Mouse (Mus musculus) ES-E14 (cell line): ENCODE measurements at regions not wholly inside any gene's neighbourhood (a gene's known extent, or its start where the extent isn't known, plus 50 kb on each side); places are given as distances from the start of the nearest gene placed in this dataset.

Source experiments
- DNase-seq: peaks from one replicate; pipeline ENCODE4 v3.0.0-alpha.2; 2013; ENCODE audit warnings: low read depth, low spot score
- H3K27ac ChIP-seq: 2 replicates; pipeline ENCODE4 v1.5.1; 2012; ENCODE audit warnings: low read depth, mild to moderate bottlenecking, low read length, moderate library complexity, mixed read lengths; ENCODE audit not compliant: poor library complexity, insufficient read depth, severe bottlenecking
- H3K36me3 ChIP-seq: 2 replicates; pipeline ENCODE4 v1.6.1; 2012; ENCODE audit warnings: mild to moderate bottlenecking, low read length, moderate library complexity, mixed read lengths; ENCODE audit not compliant: control insufficient read depth, poor library complexity, insufficient read depth, severe bottlenecking
- H3K4me1 ChIP-seq, 2 experiments: fragments of 150-350 bp in 1 of 2; sonication (generic) in 1 of 2; 2 replicates each; pipeline ENCODE4 v1.6.1; 2012; ENCODE audit warnings: low read length in 2 of 2, mild to moderate bottlenecking in 1 of 2, mixed read lengths in 1 of 2; ENCODE audit not compliant: control insufficient read depth in 2 of 2, insufficient read depth in 2 of 2, poor library complexity in 1 of 2
- H3K4me3 ChIP-seq, 2 experiments: fragments of 150-350 bp in 1 of 2; sonication (generic) in 1 of 2; 2 replicates each; pipeline ENCODE4 v1.5.1; 2012; ENCODE audit warnings: low read length in 2 of 2, low read depth in 1 of 2, mild to moderate bottlenecking in 1 of 2, mixed read lengths in 1 of 2; ENCODE audit not compliant: insufficient read depth in 1 of 2, poor library complexity in 1 of 2, severe bottlenecking in 1 of 2
- H3K9ac ChIP-seq: 2 replicates; pipeline ENCODE4 v1.6.1; 2012; ENCODE audit warnings: low read depth, mild to moderate bottlenecking, low read length, mixed read lengths; ENCODE audit not compliant: poor library complexity, insufficient read depth, severe bottlenecking
- H3K9me3 ChIP-seq: fragments of 150-350 bp; sonication (generic); 2 replicates; pipeline ENCODE4 v1.6.1; 2012; ENCODE audit warnings: low read depth, mild to moderate bottlenecking, low read length; ENCODE audit not compliant: control insufficient read depth, insufficient read depth
- CHD2 ChIP-seq: IDR thresholded peaks from 2 replicates; pipeline ENCODE4 v1.6.1; 2014; ENCODE audit warnings: mild to moderate bottlenecking, low read depth, low read length, inconsistent platforms
- HCFC1 ChIP-seq: IDR thresholded peaks from 2 replicates; pipeline ENCODE4 v1.6.1; 2012; ENCODE audit warnings: low read length, inconsistent platforms, borderline replicate concordance; ENCODE audit not compliant: insufficient read depth
- MAFK ChIP-seq: IDR thresholded peaks from 2 replicates; pipeline ENCODE4 v1.6.1; 2014; ENCODE audit warnings: mild to moderate bottlenecking, low read depth, low read length, inconsistent platforms; ENCODE audit not compliant: insufficient read depth
- ZC3H11A ChIP-seq: IDR thresholded peaks from 2 replicates; pipeline ENCODE4 v1.6.1; 2012; ENCODE audit warnings: low read depth, mild to moderate bottlenecking, inconsistent platforms, low read length, borderline replicate concordance
- ZNF384 ChIP-seq: IDR thresholded peaks from 2 replicates; pipeline ENCODE4 v1.6.1; 2012; ENCODE audit warnings: low read depth, low read length, inconsistent platforms
- in situ Hi-C, 2 experiments: fragments of 600-800 bp; cut with MboI; formaldehyde crosslinking; loops; one replicate each; pipeline ENCODE4 v1.15.1; 2025; ENCODE audit warnings: low sequenced_read_pairs in 2 of 2, inconsistent platforms in 1 of 2; ENCODE audit not compliant: unreplicated experiment in 2 of 2

GRCm38 (mm10) chr4:32161871-32162656 lies 76.5 kb upstream of the Bach2 start:
- no peak overlapping the region for H3K9ac ChIP-seq
- peaks cover 0 to 9% of the 10 kb centered on the region in 2 experiments; a peak in 2 of 4 replicates for H3K4me1 ChIP-seq
- TF ChIP-seq MAFK (no peak), ZC3H11A (no peak), CHD2 (no peak), ZNF384 (no peak), HCFC1 (no peak)
- H3K4me3 ChIP-seq: no peak overlapping the region
- H3K9me3 ChIP-seq: no peaks in the 10 kb centered on the region
- no peaks in the 10 kb centered on the region for H3K36me3 ChIP-seq
- no peak for DNase-seq
- in situ Hi-C loops: no loop called here
- no peak overlapping the region for H3K27ac ChIP-seq

- no peak for TF ChIP-seq MAFK
- TF ChIP-seq ZC3H11A: no peak
- DNase-seq: no peak
- H3K4me3 ChIP-seq: no peak overlapping the region
- in situ Hi-C loops: no loop called here
- H3K9ac ChIP-seq: no peak overlapping the region
- H3K27ac ChIP-seq: no peak overlapping the region
- no peaks in the 10 kb centered on the region for H3K9me3 ChIP-seq
- H3K36me3 ChIP-seq: peaks cover 3% of the 10 kb centered on the region; the same call in 1 of the 2 replicates
- H3K4me1 ChIP-seq: peaks cover 0 to 9% of the 10 kb centered on the region in 2 experiments; a peak in 2 of 4 replicates
These were observed 75.8 kb upstream of the Bach2 start for GRCm38 (mm10) chr4:32162694-32163240.

GRCm38 (mm10) chr4:32164081-32164641 lies 74.4 kb upstream of the Bach2 start:
- no peak for DNase-seq
- H3K36me3 ChIP-seq: peaks cover 3% of the 10 kb centered on the region; the same call in 1 of the 2 replicates
- in situ Hi-C loops: no loop called here
- TF ChIP-seq ZC3H11A (no peak), ZNF384 (no peak), HCFC1 (no peak), CHD2 (no peak), MAFK (no peak)
- no peak overlapping the region for H3K4me3 ChIP-seq
- no peaks in the 10 kb centered on the region for H3K4me1 ChIP-seq
- no peaks in the 10 kb centered on the region for H3K9me3 ChIP-seq
- no peak overlapping the region for H3K27ac ChIP-seq
- H3K9ac ChIP-seq: no peak overlapping the region

GRCm38 (mm10) chr4:32164736-32165241 lies 73.8 kb upstream of the Bach2 start:
- no peaks in the 10 kb centered on the region for H3K9me3 ChIP-seq
- H3K4me1 ChIP-seq: no peaks in the 10 kb centered on the region
- no peak overlapping the region for H3K9ac ChIP-seq
- TF ChIP-seq ZC3H11A (no peak), MAFK (no peak), CHD2 (no peak), HCFC1 (no peak), ZNF384 (no peak)
- in situ Hi-C loops: no loop called here
- H3K27ac ChIP-seq: no peak overlapping the region
- H3K36me3 ChIP-seq: peaks cover 3% of the 10 kb centered on the region; the same call in 1 of the 2 replicates
- DNase-seq: no peak
- H3K4me3 ChIP-seq: no peak overlapping the region
